Mouse (Mus musculus) adrenal gland, adult 18-20 months (tissue): ENCODE results near the gene Ap1g1. TPM values are rescaled to one million over a fixed set of nuclear protein-coding genes. Genes with fewer than 3 reads are reported as not detected.

Experiments
- DNase-seq, 2 experiments: peaks; one replicate each; pipeline ENCODE4 v3.0.0; 2021 to 2022; ENCODE audit warnings: low spot score in 2 of 2
- total RNA-seq, 2 experiments: library from RNA; stranded (reverse); gene quantifications; 1 replicate in 1 of 2; 2 replicates in 1 of 2; pipeline ENCODE4 v1.2.3; 2021

Gene Ap1g1
- total RNA-seq, 2 experiments from 2014 or later: 81.8 to 90.5 TPM

DNA sequence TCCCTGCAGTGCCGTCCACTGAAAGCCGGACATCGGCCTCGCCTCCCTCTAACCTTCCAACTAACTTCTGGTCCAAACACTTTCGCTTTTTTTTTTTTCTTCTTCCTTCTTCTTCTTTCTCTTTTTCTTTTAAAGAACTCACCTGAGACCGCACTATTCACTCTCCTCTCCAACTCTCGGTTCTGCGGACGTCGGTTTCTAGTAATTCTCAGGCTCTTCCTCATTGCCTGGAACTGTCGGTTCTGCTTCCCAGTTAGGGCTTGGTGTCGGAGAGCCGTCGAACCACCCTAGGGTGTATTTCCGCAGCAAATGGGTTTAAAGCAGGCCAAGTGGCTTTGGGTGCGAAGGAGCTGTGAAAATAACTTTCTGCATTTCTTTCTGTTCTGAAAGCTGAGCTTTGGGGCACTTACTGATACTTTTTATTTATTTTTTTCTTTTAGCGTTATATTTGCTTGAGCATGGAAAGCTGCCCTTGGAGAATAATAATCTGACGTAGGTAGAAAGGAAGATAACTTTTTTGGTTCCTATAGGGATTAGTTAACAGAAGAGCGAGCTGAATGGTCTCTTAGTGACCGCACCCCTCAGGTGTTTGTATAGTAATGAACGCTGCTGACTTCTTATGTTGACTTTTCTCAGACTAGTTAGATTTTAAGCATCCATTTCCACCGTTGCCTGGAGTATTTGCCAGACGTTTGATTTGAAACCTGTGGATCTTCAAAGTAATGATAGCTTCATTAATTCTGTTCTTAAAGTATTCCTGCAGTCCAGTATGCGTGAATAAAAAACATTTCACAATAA is 1.3 kb downstream of the Ap1g1 start:
- peak in 1 of 2 experiments; percentile 10 for DNase-seq

- no peak for DNase-seq
Observed at GRCm38 (mm10) chr8:109780548-109780947, 2.2 kb downstream of the Ap1g1 start.

DNA sequence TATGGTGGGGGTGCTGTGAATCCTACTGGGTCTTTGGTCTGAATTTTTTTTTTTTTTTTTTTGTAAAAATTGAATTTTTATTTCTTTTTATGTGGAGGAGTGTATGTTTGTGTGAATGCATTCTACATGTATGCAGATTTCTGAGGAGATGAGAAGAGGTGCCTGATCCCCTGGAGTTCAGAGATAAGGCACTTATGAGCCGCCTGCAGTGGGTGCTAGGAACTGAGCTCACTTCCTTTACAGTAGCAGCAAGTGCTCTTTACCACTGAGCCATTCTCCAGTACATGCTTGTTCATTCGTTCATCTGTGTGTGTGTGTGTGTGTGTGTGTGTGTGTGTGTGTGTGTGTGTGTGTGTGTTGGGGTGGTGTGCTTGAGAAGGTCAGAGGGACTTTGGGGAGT is 12.6 kb downstream of the Ap1g1 start:
- DNase-seq: no peak

- no peak for DNase-seq
Observed at GRCm38 (mm10) chr8:109795166-109795565, 16.8 kb downstream of the Ap1g1 start.

DNA sequence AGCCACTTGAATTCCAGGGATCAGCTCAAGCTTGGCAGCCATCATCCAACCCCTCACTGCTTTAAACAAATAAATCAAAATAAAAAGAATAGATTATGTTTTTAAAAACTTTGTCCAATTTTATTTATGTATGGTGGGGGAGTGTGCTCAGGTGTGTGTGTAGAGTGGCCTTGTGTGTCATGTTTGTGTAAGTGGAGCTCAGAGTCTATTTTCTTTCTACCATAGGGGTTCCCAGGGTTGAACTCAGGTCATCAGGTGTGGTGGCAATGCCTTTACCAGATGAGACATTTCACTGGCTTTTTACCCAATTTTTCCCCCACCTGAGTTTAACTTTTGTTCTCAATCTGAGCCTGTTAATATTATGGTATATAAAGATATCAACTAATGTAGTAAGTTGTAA is 20.4 kb downstream of the Ap1g1 start:
- DNase-seq: no peak

DNA sequence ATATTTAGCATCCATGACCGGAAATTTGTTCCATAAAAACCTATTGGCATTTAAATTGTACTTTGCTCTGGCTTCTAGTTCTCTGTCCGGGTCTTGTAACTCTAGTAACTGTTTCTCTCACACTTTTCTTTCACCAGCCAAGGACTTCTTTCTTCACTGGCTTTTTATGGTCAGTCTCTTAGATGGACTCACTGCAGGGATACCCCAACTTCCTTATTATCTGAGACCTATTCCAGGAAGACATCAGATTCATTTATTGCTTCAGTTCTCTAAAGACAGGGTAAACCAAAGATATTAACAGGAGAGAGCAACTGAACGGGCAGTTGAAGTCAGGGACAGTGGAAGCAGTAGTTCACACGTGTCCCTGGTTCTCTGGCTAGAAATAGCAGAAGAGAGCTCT is 20.9 kb downstream of the Ap1g1 start:
- DNase-seq: no peak

DNA sequence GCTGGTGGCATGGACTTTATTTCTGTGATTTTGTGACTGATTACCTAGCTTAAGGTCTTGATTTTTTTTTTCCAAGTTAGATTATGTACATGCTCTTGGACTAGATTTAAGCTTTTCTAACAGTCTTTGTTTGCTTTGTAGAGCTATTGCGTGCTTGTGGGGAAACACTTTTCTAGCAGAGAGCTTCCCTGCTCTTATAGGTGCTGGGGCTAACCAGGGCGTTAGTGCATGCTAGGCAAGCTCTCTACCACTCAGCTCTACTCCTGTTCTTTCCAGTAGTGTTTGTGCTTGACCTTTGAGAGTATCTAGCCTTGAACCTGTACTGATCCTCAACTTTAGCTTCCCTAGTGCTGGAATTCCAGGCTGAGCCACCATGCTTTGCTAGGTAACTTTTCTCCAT is 22.0 kb downstream of the Ap1g1 start:
- DNase-seq: no peak

DNA sequence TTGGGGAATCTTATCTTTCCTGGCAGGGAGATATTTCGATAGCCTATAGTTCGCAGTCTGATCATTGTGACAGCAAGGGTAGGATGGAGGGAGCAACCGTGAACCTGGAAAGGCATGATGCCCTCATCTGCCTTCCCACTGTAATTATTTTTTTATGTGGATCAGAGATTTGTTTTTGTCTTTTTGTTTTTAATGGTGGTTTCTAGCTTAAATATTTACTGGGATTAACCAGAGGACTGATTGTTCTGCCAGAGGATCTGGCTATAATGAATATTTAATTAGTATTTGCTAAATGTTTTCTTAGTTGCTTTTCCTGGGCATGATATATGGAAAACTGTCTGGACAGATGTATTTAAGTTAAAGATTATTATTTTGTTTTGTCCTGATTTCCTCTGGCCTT is 24.9 kb downstream of the Ap1g1 start:
- no peak for DNase-seq

GRCm38 (mm10) chr8:109803801-109804200 is 25.4 kb downstream of the Ap1g1 start:
- no peak for DNase-seq

DNA sequence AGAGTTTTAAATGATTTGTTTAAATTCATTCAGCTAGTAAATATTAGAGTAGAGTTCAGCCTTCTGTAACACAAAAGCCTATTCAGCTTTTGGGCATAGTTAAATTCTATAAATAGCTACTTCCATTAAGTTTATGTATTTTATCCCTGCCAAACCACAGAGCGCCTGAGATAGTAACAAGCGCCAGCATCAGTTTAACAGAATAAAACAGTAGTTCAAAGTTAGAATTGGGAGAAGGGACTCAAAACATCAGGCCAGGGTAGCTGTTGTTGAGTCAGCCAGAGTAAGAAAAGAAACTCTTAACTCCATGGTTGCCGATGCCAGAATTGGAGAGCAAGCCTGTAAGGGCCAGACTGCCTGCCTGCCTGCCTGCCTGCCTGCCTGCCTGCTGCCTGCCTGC is 28.2 kb downstream of the Ap1g1 start:
- DNase-seq: no peak

GRCm38 (mm10) chr8:109807401-109808119 is 29.2 kb downstream of the Ap1g1 start:
- no peak for DNase-seq

DNA sequence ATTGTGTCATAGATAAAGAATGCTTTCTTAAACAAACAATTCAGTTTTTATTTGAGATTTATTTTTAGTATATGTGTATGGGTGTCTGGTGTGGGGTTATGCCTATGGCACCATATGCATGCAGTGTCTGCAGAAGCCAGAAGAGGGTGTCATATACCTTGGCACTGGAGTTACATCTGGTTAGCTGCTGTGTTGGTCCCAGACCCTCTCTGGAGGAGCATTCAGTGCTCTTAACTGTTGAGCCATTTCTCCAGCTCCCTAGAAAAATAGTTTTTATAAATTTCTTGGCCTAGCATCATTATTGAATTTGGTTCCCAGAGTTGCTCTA is 29.7 kb downstream of the Ap1g1 start:
- DNase-seq: no peak

DNA sequence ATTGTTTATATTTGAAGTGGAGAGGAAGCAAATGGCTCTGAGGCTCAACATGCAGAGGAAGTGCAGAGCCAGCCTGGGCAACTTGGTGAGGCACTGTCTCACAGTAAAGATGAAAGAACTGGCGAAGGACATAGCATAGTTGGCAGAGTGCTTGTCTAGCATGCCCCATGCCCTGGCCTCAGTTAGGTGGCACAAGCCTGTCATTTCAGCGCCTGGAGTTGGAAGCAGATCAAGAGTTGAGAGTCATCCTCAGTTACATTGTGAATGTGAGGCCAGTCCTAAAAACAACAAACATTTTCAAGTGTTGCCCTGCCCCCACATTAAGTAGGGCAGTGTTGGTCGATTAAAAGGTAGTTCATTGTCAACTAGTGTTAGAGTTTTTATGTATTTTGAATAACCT is 32.1 kb downstream of the Ap1g1 start:
- DNase-seq: peak in 1 of 2 experiments; percentile 24

- DNase-seq: no peak
Observed at GRCm38 (mm10) chr8:109815268-109815667, 36.9 kb downstream of the Ap1g1 start.

GRCm38 (mm10) chr8:109817933-109818332 is 39.6 kb downstream of the Ap1g1 start:
- no peak for DNase-seq

- DNase-seq: no peak
Observed at GRCm38 (mm10) chr8:109823561-109823960, 45.2 kb downstream of the Ap1g1 start.

DNA sequence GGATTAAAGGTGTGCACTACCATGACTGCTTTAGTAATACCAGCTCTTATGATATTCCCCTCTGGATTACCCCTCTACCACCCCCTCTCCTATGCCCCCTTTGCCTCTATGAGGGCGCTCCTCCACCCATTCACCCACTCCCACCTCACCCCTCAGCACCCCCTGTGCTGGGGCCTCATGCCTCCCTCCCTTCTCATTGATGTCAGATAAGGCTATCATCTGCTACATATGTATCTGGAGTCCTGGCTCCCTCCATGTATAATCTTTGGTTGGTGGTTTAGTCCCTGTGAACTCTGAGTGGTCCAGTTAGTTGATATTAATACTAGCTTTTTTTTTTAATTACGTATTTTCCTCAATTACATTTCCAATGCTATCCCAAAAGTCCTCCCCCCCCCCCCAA is 61.5 kb downstream of the Ap1g1 start:
- DNase-seq: no peak

DNA sequence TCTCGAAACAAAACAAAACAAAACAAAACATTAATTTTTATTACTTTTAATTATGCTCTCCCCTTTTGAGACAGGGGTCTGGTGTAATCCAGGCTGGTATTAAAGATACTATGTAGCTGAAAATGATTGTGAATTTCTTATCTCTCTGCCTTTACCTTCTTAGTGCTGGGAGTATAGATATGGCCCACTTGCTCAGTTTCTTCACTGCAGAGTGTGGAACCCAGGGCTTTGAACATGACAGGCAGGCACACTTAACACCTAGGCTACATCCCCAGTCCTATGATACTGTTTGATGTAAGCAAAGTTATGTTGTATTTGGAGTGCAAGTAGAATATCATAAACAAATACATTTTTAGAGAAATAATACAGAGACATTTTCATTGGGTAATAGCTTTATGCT is 64.1 kb downstream of the Ap1g1 start:
- DNase-seq: no peak

DNA sequence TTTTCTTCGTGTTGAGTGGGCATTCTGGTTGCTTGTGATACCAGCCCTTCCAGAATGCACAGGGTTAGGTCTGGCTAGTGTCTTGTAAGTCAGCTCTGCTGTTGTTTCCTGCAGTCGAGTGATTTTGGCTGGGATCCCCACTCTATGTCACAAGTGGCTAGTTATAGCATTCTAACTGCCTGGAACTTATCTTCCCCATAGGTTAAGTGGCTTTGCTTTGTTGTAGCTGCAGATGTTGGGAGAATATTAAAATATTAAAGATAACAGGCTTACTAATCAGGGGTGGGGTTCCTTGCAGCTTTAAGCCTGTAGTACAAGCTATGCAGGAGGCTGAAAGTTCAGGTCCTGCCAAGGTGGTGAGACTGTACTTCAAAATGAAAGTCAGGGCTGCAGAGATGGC is 69.5 kb downstream of the Ap1g1 start:
- no peak for DNase-seq

GRCm38 (mm10) chr8:109848981-109849380 is 70.6 kb downstream of the Ap1g1 start:
- DNase-seq: no peak

DNA sequence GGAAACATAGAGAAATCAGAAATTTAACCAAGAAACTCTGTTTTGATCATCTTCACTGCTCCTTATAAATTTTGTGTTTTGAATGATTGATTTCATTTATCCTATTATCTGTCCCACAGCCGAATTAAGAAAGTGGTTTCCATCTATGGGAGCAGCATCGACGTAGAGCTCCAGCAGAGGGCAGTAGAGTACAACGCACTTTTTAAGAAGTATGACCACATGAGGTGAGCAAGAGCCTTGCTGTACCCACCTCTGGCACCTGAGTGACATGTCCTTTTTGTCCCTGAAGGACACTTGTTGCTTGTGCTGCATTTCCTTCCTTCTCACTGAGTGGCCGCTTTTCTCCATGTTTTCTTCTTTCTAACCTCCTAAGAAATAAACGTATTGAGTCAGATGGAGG is 75.1 kb downstream of the Ap1g1 start:
- DNase-seq: peak; percentile 49 to 53

- DNase-seq: no peak
Observed at GRCm38 (mm10) chr8:109854522-109854921, 76.2 kb downstream of the Ap1g1 start.

GRCm38 (mm10) chr8:109855451-109855850 is 77.1 kb downstream of the Ap1g1 start:
- DNase-seq: no peak
